Mouse (Mus musculus) brain, embryonic 14.5 days (tissue): ENCODE results near the gene AU040320. TPM values are rescaled to one million over a fixed set of nuclear protein-coding genes. Genes with fewer than 3 reads are reported as not detected.

Source experiments
- DNase-seq: peaks from one replicate; pipeline ENCODE4 v3.0.0-alpha.2; 2011; ENCODE audit warnings: low read depth
- CTCF ChIP-seq: fragments of 200-500 bp; IDR thresholded peaks from 2 replicates; pipeline ENCODE4 v1.5.1; 2012; ENCODE audit warnings: inconsistent platforms, mild to moderate bottlenecking, moderate library complexity, borderline replicate concordance; ENCODE audit not compliant: insufficient read depth, insufficient read length; ENCODE audit errors: extremely low read depth
- POLR2A ChIP-seq: fragments of 200-500 bp; IDR thresholded peaks from 2 replicates; pipeline ENCODE4 v1.6.1; 2012; ENCODE audit warnings: mild to moderate bottlenecking, inconsistent platforms, borderline replicate concordance; ENCODE audit not compliant: poor library complexity, insufficient read depth, insufficient read length, severe bottlenecking; ENCODE audit errors: extremely low read depth
- polyA plus RNA-seq: library from polyadenylated mRNA; depleted of rRNA; stranded (reverse); fragments of >200 nt; gene quantifications from 2 replicates; pipeline ENCODE4 v1.2.3, GENCODE M21; 2012; rRNA removed

AU040320 gene
- polyA plus RNA-seq, result 36.0 and 52.4 TPM in 2 replicates

- TF ChIP-seq CTCF (no peak), POLR2A (peak; percentile 90; the same call in 1 of the 2 replicates)
- DNase-seq, result peak; percentile 99
Measured at GRCm38 (mm10) chr4:126753268-126754230, at the start of gene AU040320, which contains the start of gene Ncdn. Gene AU040320 (plus strand): TSS chr4:126753544. Gene Ncdn (minus strand): TSS chr4:126753438.

GRCm38 (mm10) chr4:126706630-126707438, 46.5 kb upstream of the AU040320 start:
- no peak for TF ChIP-seq CTCF

GRCm38 (mm10) chr4:126707439-126707826, 45.9 kb upstream of the AU040320 start:
- no peak for TF ChIP-seq POLR2A
- TF ChIP-seq CTCF, result no peak
- no peak for DNase-seq

More at GRCm38 (mm10) chr4:126706630-126707438, 46.5 kb upstream of the AU040320 start:
- DNase-seq, result peak; percentile 67

GRCm38 (mm10) chr4:126732111-126732510, 21.2 kb upstream of the AU040320 start:
- no peak for TF ChIP-seq CTCF
- no peak for TF ChIP-seq POLR2A
- DNase-seq, result no peak

- TF ChIP-seq CTCF (no peak), POLR2A (no peak)
- no peak for DNase-seq
Measured at GRCm38 (mm10) chr4:126732531-126733380, 20.6 kb upstream of the AU040320 start.

- no peak for DNase-seq
- TF ChIP-seq CTCF (no peak), POLR2A (no peak)
Measured at GRCm38 (mm10) chr4:126734001-126734603, 19.2 kb upstream of the AU040320 start.

GRCm38 (mm10) chr4:126734700-126735381, 18.5 kb upstream of the AU040320 start:
- no peak for TF ChIP-seq POLR2A
- no peak for TF ChIP-seq CTCF
- no peak for DNase-seq

- no peak for DNase-seq
- TF ChIP-seq CTCF (no peak), POLR2A (no peak)
Measured at GRCm38 (mm10) chr4:126735382-126736000, 17.9 kb upstream of the AU040320 start.

GRCm38 (mm10) chr4:126736001-126736414, 17.3 kb upstream of the AU040320 start, which contains the start of gene Tfap2e:
Gene Tfap2e (minus strand): TSS chr4:126736240.
- no peak for TF ChIP-seq CTCF
- TF ChIP-seq POLR2A, result no peak
- peak; percentile 68 for DNase-seq

- no peak for DNase-seq
- no peak for TF ChIP-seq POLR2A
- peak; percentile 48; the same call in 1 of the 2 replicates for TF ChIP-seq CTCF
Measured at GRCm38 (mm10) chr4:126739966-126740676, 13.2 kb upstream of the AU040320 start.
